Mouse (Mus musculus): ENCODE measurements at regions not wholly inside any gene's neighbourhood (a gene's known extent, or its start where the extent isn't known, plus 50 kb on each side); places are given as distances from the start of the nearest gene placed in this dataset.
"Not testable (repeated sequence)": the region's sequence is repeated elsewhere in the genome, so short reads cannot be mapped to it uniquely, and the experiment has no call there.

GRCm38 (mm10) chr17:3053859-3054258 is 60.9 kb upstream of the Scaf8 start:
- not testable (repeated sequence) for TF ChIP-seq EP300, CTCF (IDR thresholded peaks at IDR 0.05; ENCODE audit: low read depth)
